Mouse (Mus musculus): ENCODE results near the gene Pcdh8.
A peak's percentile ranks its signal among the peaks of the same experiment; 100 is the strongest.

Pcdh8 gene

DNA sequence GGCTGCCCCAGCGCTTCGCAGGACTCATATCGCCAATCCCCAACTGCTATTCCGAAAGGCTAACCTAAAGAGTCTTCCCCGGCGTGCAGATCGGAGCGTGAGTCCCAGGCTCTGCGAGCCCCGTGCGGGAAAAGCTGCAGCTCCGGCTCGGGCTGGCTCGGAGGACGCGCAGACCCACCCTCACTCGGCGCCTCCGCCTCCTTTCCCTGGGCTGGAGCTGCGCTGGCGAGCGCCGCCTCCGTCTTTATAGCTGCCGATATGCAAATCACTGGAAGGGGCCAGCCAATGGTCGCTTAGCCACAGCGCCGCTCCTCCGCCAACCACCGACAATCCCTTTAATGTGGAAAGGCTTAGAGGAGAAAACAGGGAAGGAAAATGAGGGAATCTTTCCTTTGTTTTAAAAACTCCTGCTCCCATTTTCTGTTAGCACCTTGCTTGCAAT, at the start of gene Pcdh8:
Pcdh8 (minus strand) TSS at position 219 of the 442 bp plus-strand sequence.
- DNase-seq = no peak

DNA sequence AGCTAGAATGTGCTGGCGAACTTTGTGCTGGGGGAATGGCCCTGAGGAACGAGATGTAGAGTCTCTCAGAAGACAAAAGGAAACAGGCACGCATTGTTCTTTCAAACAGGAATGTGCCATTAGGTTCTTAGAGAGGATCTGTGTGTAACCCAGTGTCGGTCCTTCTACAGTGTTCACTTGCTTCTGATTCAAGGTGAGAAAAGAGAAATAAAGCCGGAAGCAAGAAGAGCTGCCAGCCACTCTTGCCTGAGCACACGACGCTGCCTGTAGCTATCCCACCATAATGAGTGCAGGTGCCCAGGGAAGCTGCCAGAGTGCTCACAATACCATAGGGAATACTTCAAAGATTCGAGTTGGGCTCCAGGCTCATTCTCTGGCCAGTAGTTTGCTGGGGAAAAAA, 43.6 kb upstream of the Pcdh8 start:
- DNase-seq = no peak

DNA sequence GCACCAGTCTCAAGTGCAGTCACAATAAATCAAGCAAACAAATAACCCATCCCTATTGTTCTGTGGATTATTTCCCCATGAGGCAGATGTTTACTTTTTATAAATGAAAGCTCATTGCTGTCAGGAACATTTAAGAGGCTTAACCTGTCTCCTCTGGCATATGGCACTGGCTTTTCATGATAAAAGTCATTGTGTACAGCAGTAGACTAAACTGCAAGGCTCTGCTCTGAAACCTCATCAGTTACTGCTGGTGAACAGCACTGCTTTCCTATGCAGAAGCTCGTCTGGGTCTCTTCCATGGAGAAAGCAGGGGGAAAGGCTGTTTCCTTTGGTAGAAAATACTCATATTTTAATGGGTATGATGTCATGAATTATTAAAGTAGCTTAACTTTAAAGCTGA, 43.0 kb upstream of the Pcdh8 start:
- no peak for DNase-seq

DNA sequence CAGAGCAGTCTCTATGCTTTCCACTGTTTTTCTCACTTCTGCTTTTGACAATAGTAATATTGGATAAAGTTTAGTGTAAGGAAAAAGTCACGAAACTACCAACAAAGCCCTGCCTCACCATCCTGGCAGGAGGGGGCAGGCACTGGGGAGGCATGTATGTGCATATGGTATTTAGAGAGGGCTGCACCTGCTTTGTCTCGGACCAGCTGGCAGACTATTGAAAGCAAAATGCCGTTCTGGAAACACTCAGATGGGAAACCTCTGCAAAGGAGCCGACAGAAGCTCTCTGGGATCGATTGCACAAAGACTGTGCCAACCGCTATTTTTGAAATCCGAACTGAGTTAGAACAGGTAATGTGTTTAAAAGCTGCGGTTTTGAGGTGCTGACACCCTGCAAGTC, 22.1 kb upstream of the Pcdh8 start:
- DNase-seq = no peak

DNA sequence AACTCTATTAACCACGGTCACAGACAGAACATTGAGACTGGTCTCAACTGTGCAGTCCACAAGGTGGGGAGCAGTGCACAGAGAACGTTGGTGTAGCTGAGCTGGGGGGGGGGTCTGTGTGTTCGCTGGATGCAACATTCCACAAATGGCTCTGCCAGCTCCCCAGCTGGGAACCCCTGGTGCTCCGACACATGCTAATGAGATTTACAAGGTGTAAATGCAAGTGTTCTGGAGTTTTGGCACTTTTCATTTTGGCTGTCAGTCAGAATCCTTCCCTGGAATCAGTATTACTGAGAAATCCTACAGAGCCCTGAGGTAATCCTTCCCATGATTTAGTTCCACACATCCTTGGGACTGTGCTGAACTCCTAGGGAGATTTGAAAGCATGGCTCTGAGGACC, 18.4 kb upstream of the Pcdh8 start:
- no peak for DNase-seq

DNA sequence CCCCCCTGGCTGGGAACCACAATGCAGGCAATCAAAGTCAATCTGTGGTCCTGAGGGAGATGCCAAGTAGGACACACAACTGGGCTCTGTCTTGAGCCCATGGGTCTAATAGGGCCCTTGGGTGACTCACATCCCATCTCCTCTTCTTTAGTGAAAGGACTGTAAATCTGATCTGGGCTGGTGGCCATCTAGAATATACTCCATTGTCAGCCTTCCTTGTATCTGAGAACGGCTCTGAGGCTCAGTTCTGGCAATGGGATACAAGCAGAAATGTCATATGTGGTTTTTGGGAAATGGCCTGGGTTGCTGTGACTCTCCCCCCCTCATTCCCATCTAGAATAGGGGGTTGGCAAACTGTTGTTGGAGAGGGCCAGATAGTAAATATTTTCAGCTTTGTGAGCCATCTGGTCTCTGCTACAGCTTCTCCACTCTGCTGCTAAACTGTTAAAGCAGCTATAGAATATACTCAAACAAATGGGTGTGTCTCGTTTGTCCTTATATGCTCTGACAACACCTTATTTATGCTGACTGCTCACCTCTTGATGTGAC, 17.6 kb upstream of the Pcdh8 start:
- no peak for DNase-seq

DNA sequence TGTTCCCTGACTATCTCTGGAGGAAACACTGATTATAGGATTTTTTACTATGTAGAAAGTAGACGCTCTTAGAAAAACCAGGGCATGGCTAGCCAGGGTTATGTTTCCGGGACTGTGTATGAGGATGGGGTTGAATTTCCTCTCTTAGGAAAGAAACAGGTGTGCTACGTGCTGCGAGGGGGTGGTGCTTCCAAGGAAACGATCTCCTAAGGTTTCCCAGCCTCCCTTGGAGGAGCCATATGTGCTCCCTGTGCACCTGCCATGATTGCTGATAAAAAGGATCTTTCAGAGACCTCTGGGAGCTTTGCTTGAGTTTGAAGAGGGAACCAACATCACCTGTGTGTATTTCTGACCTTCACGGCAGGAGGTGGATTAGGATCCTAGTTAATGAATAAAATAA, 16.8 kb upstream of the Pcdh8 start:
- no peak for DNase-seq

DNA sequence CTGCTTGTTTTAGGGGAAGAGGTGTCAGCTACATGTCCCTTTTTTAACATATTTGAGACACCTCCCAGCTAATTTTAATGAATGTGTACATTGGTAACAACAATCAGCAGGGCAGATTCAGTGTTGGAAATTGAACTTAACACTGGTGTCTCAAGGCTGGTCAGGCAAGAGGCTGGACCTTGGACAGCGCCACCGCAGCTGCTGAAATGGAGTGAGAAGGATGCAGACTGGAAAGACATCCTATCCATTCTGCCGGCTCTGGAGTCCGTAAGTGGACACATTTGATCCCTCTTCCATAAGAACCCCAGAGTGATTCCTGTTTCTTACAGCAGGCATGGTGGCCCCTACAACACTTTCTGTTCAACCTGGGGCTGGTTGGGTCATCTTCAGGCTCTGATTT, 14.3 kb upstream of the Pcdh8 start:
- no peak for DNase-seq

DNA sequence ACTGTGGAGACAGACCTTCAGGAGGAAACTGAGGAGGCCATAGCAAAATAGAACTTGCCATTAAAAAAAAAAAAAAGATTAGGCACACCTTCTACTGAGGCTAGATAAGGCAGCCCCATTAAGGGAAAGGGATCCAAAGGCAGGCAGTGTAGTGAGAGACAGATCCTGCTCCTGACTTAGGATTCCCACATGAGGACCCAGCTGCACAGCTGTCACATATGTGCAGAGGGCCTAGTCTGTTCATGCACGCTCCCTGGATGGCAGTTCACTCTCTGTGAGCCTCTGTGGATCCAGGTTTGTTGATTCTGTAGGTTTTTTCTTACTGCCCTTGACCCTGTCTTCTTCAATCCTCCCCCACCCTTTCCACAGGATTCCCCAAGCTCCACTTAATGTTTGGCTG, 9.8 kb upstream of the Pcdh8 start:
- no peak for DNase-seq

DNA sequence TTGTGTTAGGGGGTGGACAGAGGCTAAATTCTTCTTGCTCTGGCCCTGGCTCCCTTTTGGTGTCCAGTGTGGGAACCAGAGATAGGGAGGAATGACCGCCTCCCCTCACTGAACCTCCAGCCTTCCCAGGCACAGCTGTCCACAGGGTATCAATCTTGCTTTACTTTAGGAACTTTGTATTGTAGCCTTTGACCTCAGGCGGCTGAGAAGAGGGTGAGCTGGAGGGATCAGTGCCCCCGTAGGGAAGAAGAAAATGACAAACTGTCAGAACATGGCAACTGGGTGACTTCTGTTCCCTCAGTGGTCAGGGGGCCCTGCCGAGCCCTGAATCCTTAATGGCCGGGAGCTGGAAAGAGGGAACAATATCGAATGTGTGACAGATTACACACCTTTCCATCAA, 9.2 kb upstream of the Pcdh8 start:
- no peak for DNase-seq

DNA sequence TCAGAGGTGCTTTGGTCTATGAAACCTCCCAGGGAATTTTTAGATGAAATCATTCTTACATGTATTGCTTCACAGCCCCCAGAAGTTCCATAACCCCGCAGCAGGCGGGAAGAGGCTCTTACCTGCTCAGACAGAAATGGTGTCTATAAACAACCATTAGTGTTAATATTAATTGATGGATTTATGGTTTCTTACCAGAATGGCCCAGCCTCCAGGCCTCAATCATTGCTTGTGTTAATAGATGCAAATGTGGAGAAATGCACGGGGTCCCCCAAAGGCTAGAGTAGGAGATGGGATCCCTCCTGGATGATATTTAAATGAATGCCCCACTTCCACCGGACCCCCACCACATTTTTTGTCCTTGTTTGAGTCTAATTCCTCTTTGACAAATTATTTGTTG, 8.7 kb upstream of the Pcdh8 start:
- no peak for DNase-seq

DNA sequence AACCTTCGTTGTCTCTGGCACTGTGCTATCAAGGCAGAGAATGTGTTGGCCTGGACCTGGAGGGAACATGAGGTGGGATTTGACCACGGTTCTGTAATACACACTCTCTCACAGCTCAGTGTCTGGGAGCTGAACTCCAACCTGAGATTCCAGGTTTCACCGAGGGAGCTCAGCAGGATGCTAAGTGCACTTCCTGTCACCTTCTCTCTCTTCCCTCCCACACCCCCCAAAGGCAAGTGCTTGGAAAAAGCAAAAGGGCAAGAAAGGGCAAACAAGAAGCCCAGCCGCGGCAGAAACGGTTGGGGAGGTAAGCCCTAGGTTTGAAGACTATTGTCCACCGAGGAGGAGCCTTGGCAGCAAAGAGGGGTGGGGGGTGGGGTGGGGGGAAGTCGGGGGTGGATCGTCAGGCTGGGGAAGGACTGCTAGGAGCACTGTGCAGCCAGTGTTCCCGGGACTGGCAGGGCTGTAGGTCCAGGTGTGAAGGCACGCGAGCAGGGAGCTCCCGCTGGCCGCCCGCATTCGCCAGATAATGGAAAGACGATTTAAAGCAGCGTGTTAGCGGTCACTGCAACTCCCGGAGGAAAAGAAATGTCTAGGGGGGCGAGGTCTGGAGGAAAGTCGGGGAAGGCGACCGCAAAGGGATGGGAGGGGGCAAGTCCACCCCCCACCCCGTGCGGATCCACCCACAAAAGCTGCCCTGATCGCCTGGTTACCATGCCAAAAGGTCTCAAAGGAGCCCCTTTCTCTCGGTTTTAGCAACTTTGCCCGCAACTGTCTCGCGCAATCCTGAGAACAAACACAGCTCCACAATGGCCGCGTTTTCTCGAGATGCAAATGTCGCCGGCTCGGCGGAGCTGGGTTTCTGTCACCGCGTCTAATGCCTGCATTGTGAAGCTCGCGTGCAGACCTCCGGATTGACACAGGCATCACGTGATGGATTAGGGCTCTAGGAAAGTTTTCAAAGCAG, 2.6 kb upstream of the Pcdh8 start:
- DNase-seq = no peak

DNA sequence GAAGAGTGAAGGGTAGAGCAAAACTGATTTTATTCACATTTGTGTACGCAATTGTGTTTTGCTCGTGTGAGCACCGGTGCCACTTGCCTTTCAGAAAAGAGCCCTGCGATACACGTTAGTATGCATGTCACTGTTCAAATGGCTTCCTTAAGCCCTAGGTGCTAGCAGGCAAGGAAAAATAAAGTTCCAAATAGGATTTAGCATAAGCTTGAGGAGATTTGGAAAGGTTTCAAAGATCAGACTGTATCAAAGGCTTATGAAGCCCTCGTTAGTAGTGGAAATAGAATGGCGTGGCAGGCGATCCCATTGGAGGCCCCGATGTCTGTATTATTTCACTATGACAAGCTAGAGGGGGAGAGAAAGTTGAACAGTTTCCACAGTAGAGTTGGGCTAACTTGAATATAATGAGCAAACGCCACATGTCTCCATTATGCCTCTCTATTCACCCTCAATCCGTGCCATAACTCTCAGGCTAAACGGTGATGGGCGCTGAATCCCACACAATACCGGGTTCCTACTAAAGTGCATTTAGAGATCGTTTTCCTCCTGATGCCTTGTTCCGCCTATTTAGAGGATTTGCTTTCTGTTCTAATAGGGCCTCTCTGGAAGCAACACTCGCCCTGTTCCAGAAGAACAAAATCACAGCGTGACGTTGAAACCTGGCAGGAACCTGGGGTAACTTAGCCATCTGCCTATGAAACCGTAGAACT, 845 bp upstream of the Pcdh8 start:
- no peak for DNase-seq

DNA sequence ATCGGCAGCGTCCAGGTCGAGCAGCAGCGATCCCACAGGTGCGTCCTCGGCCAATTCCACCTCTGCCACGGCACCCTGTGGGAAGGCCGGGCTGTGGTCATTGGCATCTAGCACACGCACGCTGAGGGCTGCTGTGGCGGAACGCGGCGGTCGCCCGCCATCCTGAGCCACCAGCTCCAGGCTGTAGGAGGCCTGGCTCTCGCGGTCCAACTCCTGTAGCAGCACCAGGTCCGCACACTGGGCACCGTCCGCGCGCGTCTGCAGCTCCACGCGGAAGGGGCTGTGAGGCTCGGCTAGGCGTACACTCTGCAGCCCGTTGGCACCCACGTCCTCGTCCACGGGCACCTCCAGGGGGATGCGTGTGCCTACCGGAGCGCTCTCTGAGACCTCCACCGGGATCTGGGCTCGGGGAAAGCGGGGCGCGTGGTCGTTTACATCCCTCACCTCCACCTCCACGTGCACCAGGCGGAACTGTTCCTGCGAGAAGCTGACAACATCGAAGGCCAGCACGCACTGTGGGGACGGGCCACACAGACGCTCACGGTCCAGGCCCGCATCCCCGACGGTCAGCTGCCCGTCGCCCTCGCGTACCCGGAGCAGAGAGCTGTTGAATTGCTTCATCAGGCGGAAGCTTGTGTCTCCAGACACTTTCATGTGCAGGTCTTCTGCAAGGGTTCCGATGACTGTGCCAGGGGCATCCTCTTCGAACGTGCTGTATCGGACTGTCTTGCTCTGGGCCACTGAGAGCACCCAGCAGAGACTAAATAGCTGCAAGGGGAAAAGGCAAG, 612 bp downstream of the Pcdh8 start:
- no peak for DNase-seq

DNA sequence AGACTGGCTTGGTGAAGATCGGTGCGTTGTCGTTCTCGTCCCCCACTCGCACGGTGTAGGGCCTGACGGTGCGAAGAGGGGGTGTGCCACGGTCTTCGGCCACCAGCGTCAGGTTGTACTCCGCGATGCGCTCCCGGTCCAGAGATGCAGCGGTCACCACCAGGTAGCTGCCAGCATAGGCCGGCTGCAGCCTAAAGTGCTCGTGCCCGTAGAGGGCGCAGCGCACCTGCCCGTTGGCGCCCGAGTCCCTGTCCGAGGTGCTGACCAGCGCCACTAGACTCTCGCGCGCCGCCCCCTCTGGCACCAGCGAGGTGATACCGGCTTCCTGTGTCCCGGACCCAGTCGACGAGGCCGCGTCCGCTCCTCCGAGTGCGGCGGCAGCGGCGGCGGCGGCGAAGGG, 1.5 kb downstream of the Pcdh8 start:
- DNase-seq = peak in 1 of 2 experiments; percentile 10

DNA sequence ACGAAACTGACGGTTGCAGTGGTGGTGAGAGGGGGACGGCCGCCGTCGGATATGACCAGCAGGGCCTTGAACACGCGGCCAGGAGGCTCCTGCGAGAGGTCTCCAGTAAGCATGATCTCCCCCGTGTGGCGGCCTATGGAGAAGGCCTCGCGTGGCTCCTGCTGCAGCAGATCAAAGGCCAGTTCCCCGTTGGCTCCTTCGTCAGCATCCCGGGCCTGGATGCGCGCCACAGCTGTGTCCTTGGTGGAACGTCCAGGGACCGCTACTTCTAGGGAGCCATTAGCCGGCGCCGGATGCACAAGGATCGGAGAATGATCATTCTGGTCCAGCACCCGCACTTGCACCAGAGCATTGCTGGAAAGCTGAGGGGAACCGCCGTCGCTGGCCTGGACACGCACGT, 2.1 kb downstream of the Pcdh8 start:
- DNase-seq = no peak

DNA sequence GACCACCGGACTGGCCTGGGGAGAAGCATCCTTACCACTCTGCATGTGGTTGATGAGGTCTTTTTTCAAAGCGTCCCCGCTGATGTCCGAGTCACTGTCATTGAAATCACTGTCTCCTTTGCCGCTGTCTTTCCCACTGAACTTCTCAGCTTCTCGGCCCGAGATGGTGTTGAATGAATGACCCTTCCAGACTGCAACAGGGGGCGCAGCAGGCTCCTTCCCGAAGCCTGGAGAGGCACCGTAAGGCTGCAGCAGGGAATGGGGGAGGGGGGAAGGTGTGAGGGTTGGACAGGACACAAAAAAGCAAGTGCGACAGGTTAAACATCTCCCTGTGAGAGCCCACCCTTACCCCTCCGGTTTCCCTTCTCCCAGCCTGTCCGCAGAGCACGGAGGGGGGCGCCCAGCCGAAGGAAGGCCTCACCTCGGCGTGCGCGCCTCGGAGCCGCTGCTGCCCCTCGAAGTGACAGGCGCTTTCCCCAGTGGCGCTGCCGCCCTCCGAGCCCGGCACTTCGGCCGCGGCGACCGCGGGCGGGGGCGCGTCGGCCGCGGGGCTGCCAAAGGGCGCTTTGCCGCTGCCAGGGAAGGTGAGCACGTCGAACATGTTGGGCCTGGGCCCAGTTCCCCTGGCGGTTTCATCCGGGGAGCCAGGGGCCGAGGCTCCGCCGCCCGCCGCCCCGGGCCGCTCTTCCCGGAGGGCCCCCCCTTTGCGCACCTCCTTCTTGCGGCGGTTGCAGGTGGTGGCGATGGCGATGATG, 2.9 kb downstream of the Pcdh8 start:
- DNase-seq = no peak

DNA sequence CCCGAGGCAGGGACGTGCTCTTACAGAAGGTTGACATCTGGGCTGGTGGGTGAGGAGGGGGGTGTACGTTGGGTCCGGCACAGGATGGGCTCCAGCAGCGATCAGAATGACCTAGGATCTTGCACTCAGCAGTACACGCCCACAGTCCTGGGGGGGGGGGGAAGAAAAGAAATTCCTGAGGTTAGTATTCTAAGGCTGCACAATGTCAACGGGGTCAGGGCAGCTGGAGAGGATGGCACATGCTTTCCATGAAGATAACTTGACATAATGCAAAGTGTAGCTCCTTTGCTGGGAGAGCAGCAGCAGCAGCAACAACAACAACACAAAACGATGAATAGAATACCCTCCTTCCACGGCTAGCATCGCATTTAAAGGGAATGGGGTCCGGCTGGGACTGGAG, 3.5 kb downstream of the Pcdh8 start:
- DNase-seq = no peak

DNA sequence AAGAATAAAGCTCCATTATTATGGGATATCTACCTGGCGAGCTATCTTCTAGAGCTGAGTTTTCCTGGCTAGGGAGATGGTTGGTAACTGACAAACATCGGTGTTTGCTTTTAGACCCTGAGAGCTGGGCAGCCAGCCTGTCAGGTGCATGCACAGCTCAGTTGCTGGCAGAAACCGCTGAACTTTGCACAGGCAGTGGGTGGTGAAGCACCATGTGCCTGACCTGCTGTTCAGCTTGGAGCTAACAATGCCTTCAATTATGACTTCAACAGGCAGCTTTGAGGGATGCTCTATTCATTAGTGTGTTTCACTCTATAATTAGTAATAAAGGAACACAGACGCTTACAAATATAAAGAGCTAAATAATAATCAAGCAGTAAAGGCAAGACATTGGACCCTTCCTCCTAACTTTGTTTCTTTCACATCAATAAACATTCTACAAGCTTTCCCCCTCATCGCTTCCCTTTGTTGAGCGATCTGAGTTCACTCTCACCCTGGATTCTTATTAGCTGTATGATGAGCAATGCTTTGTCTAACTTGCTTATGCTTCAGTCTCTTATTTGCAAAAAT, 5.8 kb downstream of the Pcdh8 start:
- DNase-seq = no peak

DNA sequence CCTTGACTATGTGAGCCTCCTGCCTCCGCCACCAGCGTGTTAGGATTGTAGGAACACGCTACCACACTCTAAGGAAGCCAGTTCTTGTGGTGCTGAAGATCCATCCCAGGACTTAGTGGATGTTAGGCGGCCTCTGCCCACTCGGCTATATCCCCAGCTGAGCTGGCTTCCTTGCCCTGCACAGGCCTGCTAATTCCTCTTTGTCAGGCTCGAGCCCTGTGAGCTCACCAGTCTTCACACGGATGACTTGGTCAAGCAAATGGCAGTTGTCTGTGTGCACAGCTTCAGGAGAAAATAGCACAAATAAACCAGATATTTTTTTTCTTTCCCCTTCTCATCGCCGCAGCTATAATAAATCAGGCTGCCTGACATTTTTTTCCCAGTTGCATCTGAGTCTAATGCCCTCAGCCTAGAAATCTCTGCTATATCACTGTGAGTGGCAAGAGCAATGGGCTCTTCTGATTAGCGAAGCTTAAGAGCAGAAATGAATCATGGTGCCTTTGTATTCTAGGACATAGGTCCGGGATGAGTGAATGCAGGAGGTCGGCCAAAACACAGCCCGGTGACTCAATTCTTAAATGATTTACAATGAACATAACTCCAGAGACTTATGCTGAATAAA, 16.4 kb downstream of the Pcdh8 start:
- no peak for DNase-seq

DNA sequence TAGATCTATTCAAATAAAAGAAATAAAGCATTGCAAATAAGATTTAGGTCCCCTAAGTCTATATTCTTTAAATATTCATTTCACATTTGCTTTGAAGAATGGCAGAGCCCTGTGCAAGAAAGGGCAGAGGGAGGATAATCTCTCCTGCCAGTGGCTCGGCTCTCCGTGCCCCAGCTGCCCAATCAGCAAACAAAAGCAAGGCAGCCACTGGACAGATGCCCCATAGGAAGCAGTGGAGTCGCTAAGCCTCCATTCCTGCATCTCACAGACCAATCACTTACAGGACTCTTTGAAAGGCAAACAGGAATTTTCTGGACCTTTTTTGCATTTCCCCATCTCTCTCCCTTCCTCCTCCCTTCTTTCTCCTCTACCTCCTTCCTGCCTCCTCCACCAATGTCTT, 17.0 kb downstream of the Pcdh8 start:
- no peak for DNase-seq

All from spleen, adult 18-20 months (tissue).